ENCODE assay signal across 8 mouse cellular contexts in genomic region chr10:17213310-17214064, GRCm38 (mm10).
DNase-seq lines count a peak whose midpoint lies in the region; ATAC-seq and TF ChIP-seq lines count a peak whose summit lies in the region.

No protein-coding gene starts in this region.

- no peak for DNase-seq in frontal cortex, postnatal 10 days (ENCODE audit: low spot score in 2 of 2)
- peak; percentile 19 for DNase-seq in lung, postnatal 10 days
- no peak for DNase-seq in lung, postnatal 14 days
- DNase-seq in limb, embryonic 14.5 days (ENCODE audit: low spot score) = peak; percentile 81
- DNase-seq in yolk sac, embryonic 10.5 days (ENCODE audit: low spot score) = peak; percentile 45
- DNase-seq in spleen, postnatal 4 days (ENCODE audit: low spot score in 2 of 2) = no peak
- no peak for DNase-seq in ovary, postnatal 36 days (ENCODE audit: low spot score)

- WGBS in limb, embryonic 14.5 days = 2% methylated on average over 6 of the region's 7 CpGs

- no peaks in the 10 kb centered on the region for H3K27me3 ChIP-seq in limb, embryonic 14.5 days (ENCODE audit: control insufficient read depth, insufficient read depth, low read length)

- H3K4me3 ChIP-seq in limb, embryonic 14.5 days (replicated peaks; ENCODE audit: low read length) = no peak overlapping the region

- H3K9me3 ChIP-seq in limb, embryonic 14.5 days (ENCODE audit: control insufficient read depth, low read length) = no peaks in the 10 kb centered on the region

- H3K36me3 ChIP-seq in limb, embryonic 14.5 days (ENCODE audit: control insufficient read depth, insufficient read depth, low read length) = no peaks in the 10 kb centered on the region

- no peak overlapping the region for H3K9ac ChIP-seq in limb, embryonic 14.5 days (ENCODE audit: low read depth, low read length, severe bottlenecking)

- H3K4me2 ChIP-seq in limb, embryonic 14.5 days (replicated peaks; ENCODE audit: low read depth, low read length, severe bottlenecking) = peak overlapping the region; percentile 41

- H3K27ac ChIP-seq in limb, embryonic 14.5 days (replicated peaks; ENCODE audit: low read depth, low read length) = no peak overlapping the region

- peak; percentile 78 for ATAC-seq in frontal cortex, adult (ENCODE audit: low TSS enrichment)
- peak; percentile 89 for ATAC-seq in limb, embryonic 14.5 days (ENCODE audit: low FRiP score, low read depth)

- peaks cover 12% of the 10 kb centered on the region for H3K4me1 ChIP-seq in limb, embryonic 14.5 days (ENCODE audit: control insufficient read depth, insufficient read depth, low read length)

- TF ChIP-seq POLR2A in limb, embryonic 14.5 days (IDR thresholded peaks at IDR 0.05; ENCODE audit: borderline replicate concordance, extremely low read depth, insufficient read depth, insufficient read length) = no peak

Comparison
In these comparisons a context has a peak if more than half of its experiments do, and no peak if none do; other contexts are left out.
1. DNase-seq: peak in lung, postnatal 10 days (single experiment), limb, embryonic 14.5 days (single experiment) and yolk sac, embryonic 10.5 days (single experiment); none in frontal cortex, postnatal 10 days (0 of 2), lung, postnatal 14 days (single experiment), spleen, postnatal 4 days (0 of 2) and ovary, postnatal 36 days (single experiment).